Mouse (Mus musculus) heart, postnatal 0 days (tissue): Measurements from ENCODE around the gene Inpp5d.

Source experiments
- CTCF ChIP-seq: IDR thresholded peaks from 2 replicates; pipeline ENCODE4 v1.5.1; 2016; ENCODE audit warnings: antibody characterized with exemption, control low read depth, low read depth
- EP300 ChIP-seq: IDR thresholded peaks from 2 replicates; pipeline ENCODE4 v1.6.1; 2016; ENCODE audit warnings: antibody characterized with exemption, low read depth

GRCm38 (mm10) chr1:87589162-87589561 lies 30.9 kb upstream of the Inpp5d start:
- TF ChIP-seq CTCF, result no peak
- no peak for TF ChIP-seq EP300
